Mouse (Mus musculus): ENCODE results near the gene Clec12a. TPM values are rescaled to one million over a fixed set of nuclear protein-coding genes. Genes with fewer than 3 reads are reported as not detected.

Gene Clec12a
- polyA plus RNA-seq, 1 experiment from 2014 or later: 0.05 TPM

Other genes with a start within 250 kb of the Clec12a start
- not detected in 2 replicates for gene Clec2e, start 241.8 kb upstream of the Clec12a start, polyA plus RNA-seq (2016; fragmentation: Nextera tagmentation; extraction: Ambion mirVana)
- not detected in 2 replicates for gene Clec2d, start 162.1 kb upstream of the Clec12a start, polyA plus RNA-seq (2016; fragmentation: Nextera tagmentation; extraction: Ambion mirVana)
- gene Cd69, start 67.3 kb upstream of the Clec12a start, polyA plus RNA-seq (2016; fragmentation: Nextera tagmentation; extraction: Ambion mirVana): 0.12 and 0.25 TPM in 2 replicates
- not detected in 2 replicates for gene 4922502D21Rik, start 10.9 kb upstream of the Clec12a start, polyA plus RNA-seq (2016; fragmentation: Nextera tagmentation; extraction: Ambion mirVana)
- gene Clec12b, start 43.2 kb downstream of the Clec12a start, polyA plus RNA-seq (2016; fragmentation: Nextera tagmentation; extraction: Ambion mirVana): 0.25 and 0.67 TPM in 2 replicates
- gene Clec1b, start 54.6 kb downstream of the Clec12a start, polyA plus RNA-seq (2016; fragmentation: Nextera tagmentation; extraction: Ambion mirVana): 4.8 and 12.8 TPM in 2 replicates
- 0.14 and 0.17 TPM in 2 replicates for gene Clec9a, start 66.2 kb downstream of the Clec12a start, polyA plus RNA-seq (2016; fragmentation: Nextera tagmentation; extraction: Ambion mirVana)
- 0.48 and 0.54 TPM in 2 replicates for gene Clec1a, start 109.3 kb downstream of the Clec12a start, polyA plus RNA-seq (2016; fragmentation: Nextera tagmentation; extraction: Ambion mirVana)
- gene Olr1, start 164.5 kb downstream of the Clec12a start, polyA plus RNA-seq (2016; fragmentation: Nextera tagmentation; extraction: Ambion mirVana): 0.20 and 0.28 TPM in 2 replicates
- not detected in 2 replicates for gene Tmem52b, start 169.9 kb downstream of the Clec12a start, polyA plus RNA-seq (2016; fragmentation: Nextera tagmentation; extraction: Ambion mirVana)
- gene Gabarapl1, start 190.5 kb downstream of the Clec12a start, polyA plus RNA-seq (2016; fragmentation: Nextera tagmentation; extraction: Ambion mirVana): 30.8 and 34.4 TPM in 2 replicates
- gene Klre1, start 235.2 kb downstream of the Clec12a start, polyA plus RNA-seq (2016; fragmentation: Nextera tagmentation; extraction: Ambion mirVana): not detected in 2 replicates
- not detected in 2 replicates for gene Klrd1, start 249.1 kb downstream of the Clec12a start, polyA plus RNA-seq (2016; fragmentation: Nextera tagmentation; extraction: Ambion mirVana)